Mouse (Mus musculus) lung, postnatal 4 days (tissue): Measurements from ENCODE around the gene Clec4d.
A peak's percentile ranks its signal among the peaks of the same experiment; 100 is the strongest.
"Not testable (repeated sequence)": the region's sequence is repeated elsewhere in the genome, so short reads cannot be mapped to it uniquely, and the experiment has no call there.

ENCODE experiments used
- DNase-seq, 2 experiments: peaks; one replicate each; pipeline ENCODE4 v3.0.0; 2021

Clec4d gene

GRCm38 (mm10) chr6:123261555-123262161, at the start of gene Clec4d:
TSS of gene Clec4d (plus strand) at chr6:123262111.
- DNase-seq: no peak

- no peak for DNase-seq
Measured at GRCm38 (mm10) chr6:123227519-123228166, 34.3 kb upstream of the Clec4d start.

GRCm38 (mm10) chr6:123229644-123230043, 32.3 kb upstream of the Clec4d start, which contains the start of gene Clec4n:
TSS of gene Clec4n (plus strand) at chr6:123229843.
- no peak for DNase-seq

GRCm38 (mm10) chr6:123231149-123231548, 30.8 kb upstream of the Clec4d start:
- no peak for DNase-seq

GRCm38 (mm10) chr6:123237582-123237981, 24.3 kb upstream of the Clec4d start:
- DNase-seq: no peak

GRCm38 (mm10) chr6:123244201-123244600, 17.7 kb upstream of the Clec4d start:
- no peak for DNase-seq

- DNase-seq: not testable (repeated sequence)
Measured at GRCm38 (mm10) chr6:123248862-123249261, 13.0 kb upstream of the Clec4d start.

GRCm38 (mm10) chr6:123252735-123253134, 9.2 kb upstream of the Clec4d start:
- no peak for DNase-seq

- DNase-seq: no peak
Measured at GRCm38 (mm10) chr6:123258946-123259345, 3.0 kb upstream of the Clec4d start.

- peak in 1 of 2 experiments; percentile 7 for DNase-seq
Measured at GRCm38 (mm10) chr6:123259889-123260603, 1.9 kb upstream of the Clec4d start.

- no peak for DNase-seq
Measured at GRCm38 (mm10) chr6:123260868-123261267, 1.0 kb upstream of the Clec4d start.

- DNase-seq: no peak
Measured at GRCm38 (mm10) chr6:123264194-123264593, 2.3 kb downstream of the Clec4d start.

GRCm38 (mm10) chr6:123265809-123266208, 3.9 kb downstream of the Clec4d start:
- peak in 1 of 2 experiments; percentile 7 for DNase-seq

- no peak for DNase-seq
Measured at GRCm38 (mm10) chr6:123266945-123267344, 5.0 kb downstream of the Clec4d start.

GRCm38 (mm10) chr6:123279443-123279842, 17.5 kb downstream of the Clec4d start:
- no peak for DNase-seq

- no peak for DNase-seq
Measured at GRCm38 (mm10) chr6:123286311-123286710, 24.4 kb downstream of the Clec4d start.

GRCm38 (mm10) chr6:123288931-123289330, 27.0 kb downstream of the Clec4d start:
- DNase-seq: no peak

GRCm38 (mm10) chr6:123289753-123290152, 27.8 kb downstream of the Clec4d start, which contains the start of gene Clec4e:
TSS of gene Clec4e (minus strand) at chr6:123289870.
- no peak for DNase-seq

- no peak for DNase-seq
Measured at GRCm38 (mm10) chr6:123292751-123293400, 31.0 kb downstream of the Clec4d start.

GRCm38 (mm10) chr6:123293509-123293908, 31.6 kb downstream of the Clec4d start:
- DNase-seq: not testable (repeated sequence)

- DNase-seq: no peak
Measured at GRCm38 (mm10) chr6:123296687-123297086, 34.8 kb downstream of the Clec4d start.

GRCm38 (mm10) chr6:123306315-123306714, 44.4 kb downstream of the Clec4d start:
- DNase-seq: not testable (repeated sequence)

- DNase-seq: no peak
Measured at GRCm38 (mm10) chr6:123308033-123308432, 46.1 kb downstream of the Clec4d start, which contains the start of gene Vmn2r19. TSS of gene Vmn2r19 (plus strand) at chr6:123308333.
